Mouse (Mus musculus) embryonic fibroblast, embryonic 13.5 days (primary cell): ENCODE measurements at regions not wholly inside any gene's neighbourhood (a gene's known extent, or its start where the extent isn't known, plus 50 kb on each side); places are given as distances from the start of the nearest gene placed in this dataset.
"Not testable (repeated sequence)": the region's sequence is repeated elsewhere in the genome, so short reads cannot be mapped to it uniquely, and the experiment has no call there.

ENCODE experiments used
- H3K27ac ChIP-seq: 2 replicates; pipeline ENCODE4 v1.5.1; 2012; ENCODE audit warnings: low read length, control low read depth, inconsistent platforms; ENCODE audit not compliant: insufficient read depth
- H3K4me1 ChIP-seq: 2 replicates; pipeline ENCODE4 v1.6.1; 2011; ENCODE audit warnings: low read length; ENCODE audit not compliant: control insufficient read depth, insufficient read depth
- H3K4me3 ChIP-seq: 2 replicates; pipeline ENCODE4 v1.5.1; 2011; ENCODE audit warnings: mild to moderate bottlenecking, control low read depth, low read length; ENCODE audit not compliant: insufficient read depth
- CTCF ChIP-seq: IDR thresholded peaks from 2 replicates; pipeline ENCODE4 v1.5.1; 2011; ENCODE audit warnings: mild to moderate bottlenecking, control low read depth, low read length, moderate library complexity, borderline replicate concordance; ENCODE audit not compliant: insufficient read depth
- POLR2A ChIP-seq: IDR thresholded peaks from 2 replicates; pipeline ENCODE4 v1.6.1; 2011; ENCODE audit warnings: low read depth, mild to moderate bottlenecking, control low read depth, low read length, moderate library complexity

DNA sequence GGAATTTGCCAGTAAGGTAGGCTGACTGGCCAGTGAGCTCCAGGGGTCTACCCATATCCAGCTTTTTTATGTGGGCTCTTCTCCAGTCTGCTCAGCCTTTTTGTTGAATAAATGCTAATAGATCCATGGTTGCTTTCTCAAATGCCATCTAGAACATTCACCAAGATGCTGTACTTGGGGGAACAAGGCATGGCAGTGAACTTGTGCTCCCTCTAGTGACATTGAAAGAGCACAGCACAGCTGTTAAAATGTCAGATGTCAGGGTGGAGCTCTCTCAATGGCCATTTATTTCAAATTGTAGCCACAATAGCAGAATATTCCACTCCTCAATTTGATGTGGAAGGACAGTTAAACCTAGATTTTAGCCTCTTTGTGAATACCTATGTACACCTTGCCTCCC is 86.3 kb downstream of the Kcnk1 start:
- Histone ChIP-seq H3K4me1 (no peaks in the 10 kb centered on the region), H3K27ac (no peak overlapping the region), H3K4me3 (no peak overlapping the region)
- peak; percentile 41; the same call in 1 of the 2 replicates for TF ChIP-seq CTCF
- no peak for TF ChIP-seq POLR2A

GRCm38 (mm10) chr8:126082827-126083226 is 87.9 kb downstream of the Kcnk1 start:
- Histone ChIP-seq H3K4me1 (no peaks in the 10 kb centered on the region), H3K27ac (no peak overlapping the region), H3K4me3 (no peak overlapping the region)
- TF ChIP-seq CTCF (no peak), POLR2A (no peak)

- TF ChIP-seq CTCF (no peak), POLR2A (no peak)
- H3K4me1 ChIP-seq = no peaks in the 10 kb centered on the region
- no peak overlapping the region for H3K27ac ChIP-seq
- no peak overlapping the region for H3K4me3 ChIP-seq
Observed at GRCm38 (mm10) chr8:126090772-126091171, 95.8 kb downstream of the Kcnk1 start.

DNA sequence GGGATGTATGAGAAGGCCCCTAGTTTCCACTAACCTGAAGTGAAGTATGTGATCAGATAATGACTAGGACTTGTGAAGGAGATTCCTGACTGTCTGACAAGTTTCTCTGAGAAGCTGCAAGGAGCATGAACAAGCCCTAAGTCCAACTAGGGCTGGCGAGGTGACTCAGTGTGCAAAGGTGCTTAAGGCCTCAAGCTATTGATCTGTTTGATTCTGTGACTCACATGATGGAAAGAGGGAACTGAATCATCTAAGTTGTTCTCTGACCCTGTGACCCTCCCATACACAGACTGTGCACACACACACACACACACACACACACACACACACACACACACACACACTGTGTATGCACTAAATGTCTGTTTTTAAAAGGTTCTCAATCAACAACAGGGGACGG is 99.0 kb downstream of the Kcnk1 start:
- TF ChIP-seq POLR2A = no peak
- TF ChIP-seq CTCF = no peak
- Histone ChIP-seq H3K4me3 (no peak overlapping the region), H3K4me1 (no peaks in the 10 kb centered on the region), H3K27ac (no peak overlapping the region)

DNA sequence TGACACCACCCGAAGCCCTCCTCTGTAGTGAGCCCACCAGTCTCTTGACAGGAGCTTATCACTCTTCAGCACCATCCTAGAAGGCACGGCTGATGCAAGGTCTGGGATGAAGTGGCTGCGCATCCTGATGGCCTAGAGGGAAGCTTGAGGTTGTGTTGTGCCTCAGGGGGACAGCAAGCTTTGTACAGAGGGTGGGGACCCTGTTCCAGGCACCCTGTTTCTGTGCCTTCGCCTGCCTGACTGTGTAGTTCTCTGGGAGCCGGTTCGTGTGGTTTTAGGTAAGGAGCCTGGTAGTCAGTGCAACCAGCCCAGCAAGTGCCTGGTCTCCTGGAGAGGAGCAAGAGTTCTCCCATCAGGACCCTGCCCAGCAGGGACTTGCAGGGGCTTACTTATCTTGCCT is 101.1 kb downstream of the Kcnk1 start:
- H3K4me1 ChIP-seq = no peaks in the 10 kb centered on the region
- no peak overlapping the region for H3K27ac ChIP-seq
- TF ChIP-seq POLR2A (no peak), CTCF (no peak)

GRCm38 (mm10) chr8:126096636-126097170 is 101.7 kb downstream of the Kcnk1 start:
- Histone ChIP-seq H3K4me3 (no peak overlapping the region), H3K4me1 (no peaks in the 10 kb centered on the region), H3K27ac (no peak overlapping the region)
- no peak for TF ChIP-seq POLR2A
- no peak for TF ChIP-seq CTCF

More for the DNA sequence above, 101.1 kb downstream of the Kcnk1 start:
- H3K4me3 ChIP-seq = no peak overlapping the region

- no peak for TF ChIP-seq POLR2A
- TF ChIP-seq CTCF = no peak
- Histone ChIP-seq H3K27ac (no peak overlapping the region), H3K4me1 (no peaks in the 10 kb centered on the region), H3K4me3 (no peak overlapping the region)
Observed at GRCm38 (mm10) chr8:126098886-126099285, 103.9 kb downstream of the Kcnk1 start.

GRCm38 (mm10) chr8:126099889-126100288 is 104.9 kb downstream of the Kcnk1 start:
- Histone ChIP-seq H3K4me1 (no peaks in the 10 kb centered on the region), H3K27ac (no peak overlapping the region), H3K4me3 (no peak overlapping the region)
- TF ChIP-seq CTCF = no peak
- no peak for TF ChIP-seq POLR2A

- Histone ChIP-seq H3K4me3 (no peak overlapping the region), H3K27ac (no peak overlapping the region), H3K4me1 (no peaks in the 10 kb centered on the region)
- TF ChIP-seq POLR2A (no peak), CTCF (no peak)
Observed at GRCm38 (mm10) chr8:126105043-126105442, 110.1 kb downstream of the Kcnk1 start.

DNA sequence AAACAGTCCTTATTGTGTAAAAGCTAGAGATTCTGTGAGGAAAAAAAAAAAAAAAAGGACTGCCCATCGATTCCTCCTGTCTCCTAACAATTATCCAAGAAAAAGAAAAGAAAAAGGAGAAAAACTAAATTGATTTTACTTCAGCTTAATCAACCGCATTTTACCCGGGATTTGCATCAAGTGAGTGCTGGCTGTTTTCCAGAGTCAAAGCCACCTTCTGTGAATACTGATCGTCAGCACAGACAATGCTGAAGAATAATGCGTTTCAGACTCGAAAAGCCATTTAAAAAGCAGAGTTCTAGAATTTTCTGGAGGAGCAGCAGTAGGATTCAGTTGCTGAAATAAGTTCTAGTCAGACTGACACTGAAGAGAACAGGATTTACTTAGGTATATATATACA is 131.1 kb downstream of the Kcnk1 start:
- no peak overlapping the region for H3K27ac ChIP-seq
- H3K4me1 ChIP-seq = no peaks in the 10 kb centered on the region
- H3K4me3 ChIP-seq = no peak overlapping the region
- no peak for TF ChIP-seq CTCF
- no peak for TF ChIP-seq POLR2A

DNA sequence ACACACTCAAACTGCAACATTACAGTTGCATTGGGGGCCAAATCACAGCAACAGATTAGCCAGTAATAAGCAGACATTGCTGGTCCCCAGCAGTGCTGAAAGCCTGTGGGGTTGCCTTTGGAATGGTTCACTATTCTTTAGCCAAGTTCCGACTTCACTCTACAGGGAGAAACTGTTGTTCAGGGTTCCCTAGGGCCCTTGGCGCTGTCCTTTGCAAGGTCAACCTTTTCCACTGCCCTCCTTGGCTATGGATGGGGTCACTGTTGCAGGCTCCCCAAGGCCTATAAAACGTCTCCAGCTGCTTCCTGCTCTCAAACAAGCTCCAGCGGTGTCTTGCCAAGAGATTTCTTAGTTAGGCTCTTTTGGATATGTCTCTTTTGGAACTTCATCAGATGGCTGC is 137.1 kb downstream of the Kcnk1 start:
- TF ChIP-seq CTCF (no peak), POLR2A (no peak)
- H3K4me3 ChIP-seq = no peak overlapping the region
- no peak overlapping the region for H3K27ac ChIP-seq
- no peaks in the 10 kb centered on the region for H3K4me1 ChIP-seq

- not testable (repeated sequence) for H3K27ac ChIP-seq, H3K4me3 ChIP-seq, H3K4me1 ChIP-seq
Observed at GRCm38 (mm10) chr8:126132918-126133317, 137.9 kb downstream of the Kcnk1 start.
